In genomic region chr5:7139658-7140057, GRCm38 (mm10) we compare ENCODE assay signal across 17 mouse cellular contexts.
DNase-seq lines count a peak whose midpoint lies in the region; ATAC-seq and TF ChIP-seq lines count a peak whose summit lies in the region.
"Had no signal": no experiment of that assay in that cellular context is flagged by ENCODE, and none has a peak within 500 bp of the region (broad histone marks: within the 10 kb centered on the region; RNA-seq: fewer than 3 reads in every experiment).

No protein-coding gene starts in this region.

- H3K4me1 ChIP-seq in forebrain, postnatal 0 days (ENCODE audit: insufficient read depth), result no peaks in the 10 kb centered on the region
- H3K4me1 ChIP-seq in forebrain, embryonic 10.5 days, result no peaks in the 10 kb centered on the region
- H3K4me1 ChIP-seq in heart, embryonic 16.5 days (ENCODE audit: control insufficient read depth, insufficient read depth, low read length), result no peaks in the 10 kb centered on the region
- H3K4me1 ChIP-seq in heart, embryonic 11.5 days (ENCODE audit: control insufficient read depth, insufficient read depth, low read length), result no peaks in the 10 kb centered on the region
- H3K4me1 ChIP-seq: forebrain, embryonic 12.5 days; limb, embryonic 10.5 days; midbrain, embryonic 10.5 days had no signal

- H3K9me3 ChIP-seq in forebrain, postnatal 0 days (ENCODE audit: low read length), result no peaks in the 10 kb centered on the region
- no peaks in the 10 kb centered on the region for H3K9me3 ChIP-seq in forebrain, embryonic 10.5 days
- H3K9me3 ChIP-seq in heart, embryonic 16.5 days (replicated peaks; ENCODE audit: control insufficient read depth, low read length), result no peaks in the 10 kb centered on the region
- H3K9me3 ChIP-seq in heart, embryonic 11.5 days (replicated peaks; ENCODE audit: control insufficient read depth, low read length), result no peaks in the 10 kb centered on the region
- H3K9me3 ChIP-seq: forebrain, embryonic 12.5 days; limb, embryonic 10.5 days; midbrain, embryonic 10.5 days had no signal

- no peak overlapping the region for H3K4me3 ChIP-seq in forebrain, postnatal 0 days (ENCODE audit: low read depth, low read length)
- H3K4me3 ChIP-seq in forebrain, embryonic 10.5 days, result no peak overlapping the region
- no peak overlapping the region for H3K4me3 ChIP-seq in heart, embryonic 16.5 days (ENCODE audit: low read length)
- H3K4me3 ChIP-seq in heart, embryonic 11.5 days (ENCODE audit: low read depth, low read length), result no peak overlapping the region
- H3K4me3 ChIP-seq: forebrain, embryonic 12.5 days; gastrocnemius, adult 2 months; limb, embryonic 10.5 days; midbrain, embryonic 10.5 days had no signal

- 65% methylated on average over 3 of the region's 3 CpGs for WGBS in forebrain, postnatal 0 days
- 88% methylated on average over 3 of the region's 3 CpGs for WGBS in forebrain, embryonic 10.5 days
- whole genome bisulfite sequencing in heart, embryonic 16.5 days, result 31% methylated on average over 3 of the region's 3 CpGs
- WGBS in heart, embryonic 11.5 days (ENCODE audit: insufficient replicate concordance), result 67% methylated on average over 3 of the region's 3 CpGs

- no peak overlapping the region for H3K4me2 ChIP-seq in forebrain, postnatal 0 days (ENCODE audit: low read depth)
- H3K4me2 ChIP-seq in heart, embryonic 16.5 days (ENCODE audit: low read depth, low read length), result no peak overlapping the region
- H3K4me2 ChIP-seq in heart, embryonic 11.5 days, result no peak overlapping the region
- H3K4me2 ChIP-seq: forebrain, embryonic 12.5 days had no signal

- no peaks in the 10 kb centered on the region for H3K27me3 ChIP-seq in forebrain, postnatal 0 days (ENCODE audit: insufficient read depth, low read length)
- H3K27me3 ChIP-seq in forebrain, embryonic 10.5 days (ENCODE audit: poor library complexity, severe bottlenecking), result no peaks in the 10 kb centered on the region
- no peaks in the 10 kb centered on the region for H3K27me3 ChIP-seq in heart, embryonic 16.5 days (ENCODE audit: control insufficient read depth, insufficient read depth, low read length)
- H3K27me3 ChIP-seq in heart, embryonic 11.5 days (ENCODE audit: control insufficient read depth, insufficient read depth, low read length), result no peaks in the 10 kb centered on the region
- H3K27me3 ChIP-seq: forebrain, embryonic 12.5 days had no signal

- no peak for ATAC-seq in forebrain, postnatal 0 days
- no peak; the same call in 1 of the 2 replicates for ATAC-seq in heart, embryonic 16.5 days (replicated peaks; ENCODE audit: extremely low read depth, insufficient read depth, low FRiP score)
- no peak for ATAC-seq in heart, embryonic 11.5 days (replicated peaks; ENCODE audit: insufficient number of reproducible peaks, low FRiP score, low TSS enrichment)
- no peak for ATAC-seq in megakaryocyte-erythroid progenitor cell, adult 5-6 weeks (replicated peaks; ENCODE audit: low FRiP score, low TSS enrichment, poor library complexity, severe bottlenecking)
- ATAC-seq: liver, postnatal 0 days had no signal

- no peak overlapping the region for H3K27ac ChIP-seq in forebrain, postnatal 0 days (ENCODE audit: low read depth, low read length)
- H3K27ac ChIP-seq in forebrain, embryonic 10.5 days, result no peak overlapping the region
- peak overlapping the region; percentile 48; the same call in 1 of the 2 replicates for H3K27ac ChIP-seq in heart, embryonic 16.5 days (ENCODE audit: low read length)
- no peak overlapping the region for H3K27ac ChIP-seq in heart, embryonic 11.5 days (ENCODE audit: low read depth, low read length)
- H3K27ac ChIP-seq: forebrain, embryonic 12.5 days; gastrocnemius, adult 2 months; limb, embryonic 10.5 days; midbrain, embryonic 10.5 days had no signal

- no peak overlapping the region for H3K9ac ChIP-seq in forebrain, postnatal 0 days
- no peak overlapping the region for H3K9ac ChIP-seq in heart, embryonic 16.5 days (ENCODE audit: low read length)
- no peak overlapping the region for H3K9ac ChIP-seq in heart, embryonic 11.5 days (ENCODE audit: low read depth, low read length)
- H3K9ac ChIP-seq: forebrain, embryonic 12.5 days; liver, postnatal 0 days had no signal

- no peak for TF ChIP-seq CTCF in forebrain, postnatal 0 days (IDR thresholded peaks at IDR 0.05; ENCODE audit: low read depth)

- DNase-seq in forebrain, postnatal 0 days, result peak; percentile 6
- no peak for DNase-seq in forebrain, embryonic 10.5 days (ENCODE audit: extremely low spot score, low spot score)
- DNase-seq in right cerebral cortex, adult 18-20 months, result peak; percentile 14
- DNase-seq in right cerebral cortex, postnatal 14 days, result no peak
- DNase-seq: cerebellum, adult 2 months; cerebellum, postnatal 36 days; gastrocnemius, adult 2 months; kidney, adult 11 months; layer of hippocampus, postnatal 36 days; liver, postnatal 0 days; lung, postnatal 4 days had no signal

- H3K36me3 ChIP-seq in forebrain, postnatal 0 days (ENCODE audit: insufficient read depth), result no peaks in the 10 kb centered on the region
- H3K36me3 ChIP-seq in forebrain, embryonic 10.5 days (replicated peaks), result no peaks in the 10 kb centered on the region
- no peaks in the 10 kb centered on the region for H3K36me3 ChIP-seq in heart, embryonic 16.5 days (ENCODE audit: control insufficient read depth, insufficient read depth)
- no peaks in the 10 kb centered on the region for H3K36me3 ChIP-seq in heart, embryonic 11.5 days (ENCODE audit: control insufficient read depth, insufficient read depth, low read length)
- H3K36me3 ChIP-seq: forebrain, embryonic 12.5 days; limb, embryonic 10.5 days; midbrain, embryonic 10.5 days had no signal

Comparison
In these comparisons a context has a peak if more than half of its experiments do, and no peak if none do; other contexts are left out.
1. DNase-seq: peak in forebrain, postnatal 0 days (single experiment) and right cerebral cortex, adult 18-20 months (single experiment); none in forebrain, embryonic 10.5 days (single experiment) and right cerebral cortex, postnatal 14 days (single experiment).